Mouse (Mus musculus) small intestine, adult 2 months (tissue): ENCODE measurements at regions not wholly inside any gene's neighbourhood (a gene's known extent, or its start where the extent isn't known, plus 50 kb on each side); places are given as distances from the start of the nearest gene placed in this dataset.

Source experiments
- CTCF ChIP-seq: fragments of 200-500 bp; IDR thresholded peaks from 2 replicates; pipeline ENCODE4 v1.5.1; 2012; ENCODE audit warnings: low read depth, mild to moderate bottlenecking, control low read depth, inconsistent platforms, low read length, moderate library complexity, mixed read lengths; ENCODE audit not compliant: insufficient replicate concordance, insufficient read length; ENCODE audit errors: extremely low read depth
- POLR2A ChIP-seq: fragments of 200-500 bp; IDR thresholded peaks from 2 replicates; pipeline ENCODE4 v1.6.1; 2012; ENCODE audit warnings: low read depth, mild to moderate bottlenecking, control low read depth, inconsistent platforms, low read length, moderate library complexity

DNA sequence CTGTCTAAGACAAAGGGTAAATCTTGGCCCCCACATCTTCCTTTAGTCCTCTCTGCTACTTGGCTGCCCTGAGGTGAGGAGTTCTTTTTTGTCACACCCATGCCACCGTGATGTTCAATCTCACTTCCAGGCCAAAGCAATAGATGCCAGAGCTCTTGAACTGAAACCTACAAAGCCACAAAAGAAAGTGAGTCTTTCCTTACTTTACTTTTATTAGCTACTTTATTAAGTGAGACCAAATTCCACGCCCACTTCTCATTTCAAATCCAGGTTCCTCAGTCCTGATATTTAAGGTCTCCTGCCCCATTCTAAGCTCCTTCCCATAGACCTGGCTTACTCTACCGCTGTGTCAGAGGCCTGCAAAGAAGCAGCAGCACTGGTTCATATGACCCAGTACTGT lies 102.5 kb upstream of the Cpsf6 start:
- TF ChIP-seq CTCF (no peak), POLR2A (no peak)
